Mouse (Mus musculus): ENCODE results near the gene Adcy4. TPM values are rescaled to one million over a fixed set of nuclear protein-coding genes. Genes with fewer than 3 reads are reported as not detected.

The Adcy4 gene
- 1 to 10 TPM; 3.8 to 8.0 TPM for total RNA-seq (2021)

- no peak for DNase-seq (ENCODE audit: low spot score in 2 of 2)
- intact Hi-C loops (cut with DNase I): loop anchor here (2.0 kb wide), 1 partner anchor 79 kb away; no protein-coding TSS in a partner anchor
These were observed at the start of gene Adcy4 for GRCm38 (mm10) chr14:55783958-55784235. Adcy4 (minus strand) TSS chr14:55784095.

GRCm38 (mm10) chr14:55833126-55833525 lies 49.2 kb upstream of the Adcy4 start:
- intact Hi-C loops (cut with DNase I): no loop called here
- DNase-seq (ENCODE audit: low spot score in 2 of 2): no peak

GRCm38 (mm10) chr14:55830331-55830730 lies 46.4 kb upstream of the Adcy4 start:
- intact Hi-C loops (cut with DNase I): no loop called here
- no peak for DNase-seq (ENCODE audit: low spot score in 2 of 2)

- no peak for DNase-seq (ENCODE audit: low spot score in 2 of 2)
- intact Hi-C loops (cut with DNase I): no loop called here
These were observed 46.0 kb upstream of the Adcy4 start for GRCm38 (mm10) chr14:55829854-55830253.

- DNase-seq (ENCODE audit: low spot score in 2 of 2): no peak
- intact Hi-C loops (cut with DNase I): no loop called here
These were observed 44.9 kb upstream of the Adcy4 start for GRCm38 (mm10) chr14:55828716-55829263.

- DNase-seq (ENCODE audit: low spot score in 2 of 2): no peak
- intact Hi-C loops (cut with DNase I): no loop called here
These were observed 42.9 kb upstream of the Adcy4 start for GRCm38 (mm10) chr14:55826551-55827340.

GRCm38 (mm10) chr14:55826142-55826541 lies 42.2 kb upstream of the Adcy4 start:
- no peak for DNase-seq (ENCODE audit: low spot score in 2 of 2)
- intact Hi-C loops (cut with DNase I): no loop called here

GRCm38 (mm10) chr14:55825216-55826051 lies 41.5 kb upstream of the Adcy4 start:
- no peak for DNase-seq (ENCODE audit: low spot score in 2 of 2)
- intact Hi-C loops (cut with DNase I): no loop called here

GRCm38 (mm10) chr14:55824481-55825215 lies 40.8 kb upstream of the Adcy4 start:
- intact Hi-C loops (cut with DNase I): loop anchor here (5.0 kb wide), 1 partner anchor 93 kb away; no protein-coding TSS in a partner anchor
- no peak for DNase-seq (ENCODE audit: low spot score in 2 of 2)

- DNase-seq (ENCODE audit: low spot score in 2 of 2): no peak
- intact Hi-C loops (cut with DNase I): loop anchor here (5.0 kb wide), 1 partner anchor 93 kb away; no protein-coding TSS in a partner anchor
These were observed 40.1 kb upstream of the Adcy4 start for GRCm38 (mm10) chr14:55824001-55824480.

- peak in 1 of 2 experiments; percentile 28 for DNase-seq (ENCODE audit: low spot score in 2 of 2)
- intact Hi-C loops (cut with DNase I): loop anchor here (2.0 to 5.0 kb wide), 2 partner anchors 42 to 94 kb away; no protein-coding TSS in a partner anchor
These were observed 39.3 kb upstream of the Adcy4 start, which contains the start of gene Nfatc4 for GRCm38 (mm10) chr14:55822991-55823762. Nfatc4 (plus strand) TSS chr14:55823144.

- peak in 1 of 2 experiments; percentile 42 for DNase-seq (ENCODE audit: low spot score in 2 of 2)
- intact Hi-C loops (cut with DNase I): loop anchor here (2.0 to 5.0 kb wide), 2 partner anchors 42 to 95 kb away; no protein-coding TSS in a partner anchor
These were observed 38.6 kb upstream of the Adcy4 start for GRCm38 (mm10) chr14:55822435-55822990.

GRCm38 (mm10) chr14:55820576-55820975 lies 36.7 kb upstream of the Adcy4 start:
- intact Hi-C loops (cut with DNase I): loop anchor here (5.0 kb wide), 1 partner anchor 97 kb away; no protein-coding TSS in a partner anchor

GRCm38 (mm10) chr14:55819845-55820405 lies 36.0 kb upstream of the Adcy4 start:
- no peak for DNase-seq (ENCODE audit: low spot score in 2 of 2)

More at GRCm38 (mm10) chr14:55820576-55820975, 36.7 kb upstream of the Adcy4 start:
- DNase-seq (ENCODE audit: low spot score in 2 of 2): no peak

GRCm38 (mm10) chr14:55815310-55815751 lies 31.4 kb upstream of the Adcy4 start:
- intact Hi-C loops (cut with DNase I): no loop called here
- no peak for DNase-seq (ENCODE audit: low spot score in 2 of 2)

More at GRCm38 (mm10) chr14:55819845-55820405, 36.0 kb upstream of the Adcy4 start:
- intact Hi-C loops (cut with DNase I): loop anchor here (5.0 kb wide), 1 partner anchor 97 kb away; no protein-coding TSS in a partner anchor

GRCm38 (mm10) chr14:55814885-55815284 lies 31.0 kb upstream of the Adcy4 start:
- intact Hi-C loops (cut with DNase I): no loop called here
- DNase-seq (ENCODE audit: low spot score in 2 of 2): peak; percentile 35 to 45

GRCm38 (mm10) chr14:55795380-55796163 lies 11.7 kb upstream of the Adcy4 start:
- DNase-seq (ENCODE audit: low spot score in 2 of 2): no peak
- intact Hi-C loops (cut with DNase I): no loop called here
